Mouse (Mus musculus): Measurements from ENCODE around the gene Slc35a5. TPM values are rescaled to one million over a fixed set of nuclear protein-coding genes. Genes with fewer than 3 reads are reported as not detected.

Slc35a5 gene
- total and polyA plus RNA-seq, 3 experiments = 3.9 to 5.2 TPM; not detected in 1

- no peak overlapping the region for H3K4me3 ChIP-seq (ENCODE audit: control insufficient read depth in 1 of 2, insufficient read depth in 1 of 2, low read depth in 2 of 2, low read length in 2 of 2)
- H3K27me3 ChIP-seq (ENCODE audit: control insufficient read depth in 1 of 2, insufficient read depth in 2 of 2, low read length in 2 of 2) = peaks cover 1 to 2% of the 10 kb centered on the region in 2 experiments; a peak in 2 of 4 replicates
- TF ChIP-seq POLR2A (IDR thresholded peaks at IDR 0.05; ENCODE audit: control insufficient read depth in 1 of 2, insufficient read depth in 1 of 2, low read depth in 1 of 2, low read length in 2 of 2, poor library complexity in 1 of 2) (no peak), MXI1 (IDR thresholded peaks at IDR 0.05; ENCODE audit: low read depth, low read length) (no peak), ZC3H11A (IDR thresholded peaks at IDR 0.05; ENCODE audit: low read depth, low read length) (no peak), ELF1 (IDR thresholded peaks at IDR 0.05; ENCODE audit: low read depth, low read length) (no peak), MYC (IDR thresholded peaks at IDR 0.05; ENCODE audit: low read depth, low read length) (no peak), MAZ (IDR thresholded peaks at IDR 0.05; ENCODE audit: low read depth, low read length) (no peak)
- H3K4me1 ChIP-seq (ENCODE audit: control insufficient read depth in 1 of 2, insufficient read depth in 2 of 2, low read length in 2 of 2) = no peaks in the 10 kb centered on the region
- no peak for DNase-seq (ENCODE audit: low read depth, low spot score)
- no peaks in the 10 kb centered on the region for H3K9me3 ChIP-seq (replicated peaks; ENCODE audit: insufficient read depth, low read length)
- no peak overlapping the region for H3K9ac ChIP-seq (ENCODE audit: control insufficient read depth, low read depth, low read length, poor library complexity, severe bottlenecking)
- H3K27ac ChIP-seq (ENCODE audit: control insufficient read depth, low read depth, low read length) = no peak overlapping the region
- no peaks in the 10 kb centered on the region for H3K36me3 ChIP-seq (ENCODE audit: control insufficient read depth in 1 of 2, insufficient read depth in 2 of 2, low read length in 2 of 2)
- no peaks in the 10 kb centered on the region for H3K79me2 ChIP-seq (ENCODE audit: control insufficient read depth, insufficient read depth, low read length, poor library complexity)
Observed at GRCm38 (mm10) chr16:45120844-45121425, 37.6 kb downstream of the Slc35a5 start.

GRCm38 (mm10) chr16:45118760-45119159 lies 39.7 kb downstream of the Slc35a5 start:
- no peaks in the 10 kb centered on the region for H3K9me3 ChIP-seq (replicated peaks; ENCODE audit: insufficient read depth, low read length)
- H3K36me3 ChIP-seq (ENCODE audit: control insufficient read depth in 1 of 2, insufficient read depth in 2 of 2, low read length in 2 of 2) = no peaks in the 10 kb centered on the region
- H3K4me3 ChIP-seq (ENCODE audit: control insufficient read depth in 1 of 2, insufficient read depth in 1 of 2, low read depth in 2 of 2, low read length in 2 of 2) = no peak overlapping the region
- DNase-seq (ENCODE audit: low read depth, low spot score) = no peak
- no peaks in the 10 kb centered on the region for H3K4me1 ChIP-seq (ENCODE audit: control insufficient read depth in 1 of 2, insufficient read depth in 2 of 2, low read length in 2 of 2)
- H3K27ac ChIP-seq (ENCODE audit: control insufficient read depth, low read depth, low read length) = no peak overlapping the region
- H3K9ac ChIP-seq (ENCODE audit: control insufficient read depth, low read depth, low read length, poor library complexity, severe bottlenecking) = no peak overlapping the region
- no peaks in the 10 kb centered on the region for H3K79me2 ChIP-seq (ENCODE audit: control insufficient read depth, insufficient read depth, low read length, poor library complexity)
- peaks cover 1 to 2% of the 10 kb centered on the region in 2 experiments; a peak in 2 of 4 replicates for H3K27me3 ChIP-seq (ENCODE audit: control insufficient read depth in 1 of 2, insufficient read depth in 2 of 2, low read length in 2 of 2)
- no peak for TF ChIP-seq MYC (IDR thresholded peaks at IDR 0.05; ENCODE audit: low read depth, low read length)
- TF ChIP-seq EP300 (IDR thresholded peaks at IDR 0.05; ENCODE audit: low read depth in 1 of 2, low read length in 2 of 2) = no peak
- no peak for TF ChIP-seq MAX (IDR thresholded peaks at IDR 0.05; ENCODE audit: low read length)
- no peak for TF ChIP-seq MAFK (IDR thresholded peaks at IDR 0.05; ENCODE audit: borderline replicate concordance, low read depth, low read length)
- TF ChIP-seq TCF12 (IDR thresholded peaks at IDR 0.05; ENCODE audit: low read depth, low read length) = no peak
- no peak for TF ChIP-seq KAT2A (conservative IDR thresholded peaks at IDR 0.05; ENCODE audit: low read depth, low read length)
- no peak for TF ChIP-seq NRF1 (IDR thresholded peaks at IDR 0.05; ENCODE audit: insufficient read depth, low read depth, low read length, poor library complexity, severe bottlenecking)
- TF ChIP-seq POLR2AphosphoS2 (IDR thresholded peaks at IDR 0.05; ENCODE audit: low read length) = no peak
- TF ChIP-seq ZNF384 (IDR thresholded peaks at IDR 0.05; ENCODE audit: low read depth, low read length) = no peak
- TF ChIP-seq MEF2A (IDR thresholded peaks at IDR 0.05; ENCODE audit: extremely low read depth, insufficient replicate concordance, low read depth, low read length, poor library complexity, severe bottlenecking) = no peak
- no peak for TF ChIP-seq NELFE (IDR thresholded peaks at IDR 0.05; ENCODE audit: low read depth, low read length)
- TF ChIP-seq RAD21 (IDR thresholded peaks at IDR 0.05; ENCODE audit: low read depth, low read length) = no peak
- TF ChIP-seq ZMIZ1 (IDR thresholded peaks at IDR 0.05; ENCODE audit: low read depth, low read length) = no peak
- TF ChIP-seq POLR2A (IDR thresholded peaks at IDR 0.05; ENCODE audit: control insufficient read depth in 1 of 2, insufficient read depth in 1 of 2, low read depth in 1 of 2, low read length in 2 of 2, poor library complexity in 1 of 2) = no peak
- no peak for TF ChIP-seq GATA1 (IDR thresholded peaks at IDR 0.05; ENCODE audit: low read depth, low read length)
